Mouse (Mus musculus): ENCODE results near the gene Gm20388.

- TF ChIP-seq CTCF (IDR thresholded peaks at IDR 0.05; ENCODE audit: extremely low read depth, insufficient read depth, low read length) = no peak
- no peak for TF ChIP-seq POLR2A (IDR thresholded peaks at IDR 0.05; ENCODE audit: extremely low read depth, insufficient read depth, low read length)
These were observed 2165.7 kb downstream of the Gm20388 start for GRCm38 (mm10) chr8:122076183-122076842.

All from cortical plate, adult 2 months (tissue).